Mouse (Mus musculus) liver, embryonic 14.5 days (tissue): ENCODE measurements around the gene Ubtd1.

ENCODE experiments used
- CTCF ChIP-seq: IDR thresholded peaks from 2 replicates; pipeline ENCODE4 v1.5.1; 2016; ENCODE audit warnings: antibody characterized with exemption, low read depth, control low read depth
- EP300 ChIP-seq: IDR thresholded peaks from 2 replicates; pipeline ENCODE4 v1.6.1; 2016; ENCODE audit warnings: antibody characterized with exemption, low read depth

DNA sequence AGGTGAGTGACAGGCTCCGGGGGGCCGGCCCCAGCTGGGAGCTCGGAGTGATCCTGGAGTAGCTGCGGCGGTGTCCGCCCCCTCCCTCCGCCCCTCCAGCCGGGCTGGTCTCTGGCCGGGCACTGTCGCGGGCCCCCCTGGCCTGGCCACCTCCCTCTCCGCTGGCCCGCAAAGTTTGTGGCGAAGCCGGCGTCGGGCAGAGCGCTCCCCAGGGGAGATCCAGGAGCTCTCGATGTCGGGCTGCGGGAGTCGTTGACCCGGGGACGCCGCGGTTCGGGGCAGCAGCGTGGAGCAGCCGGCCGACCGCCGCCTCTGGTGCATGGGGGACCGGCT, at the start of gene Ubtd1:
- TF ChIP-seq EP300, result no peak
- no peak for TF ChIP-seq CTCF
